Mouse (Mus musculus): Measurements from ENCODE around the gene Fbxo28. TPM values are rescaled to one million over a fixed set of nuclear protein-coding genes. Genes with fewer than 3 reads are reported as not detected.

Gene Fbxo28
- total RNA-seq, 2 experiments from 2014 or later: 21.0 to 22.1 TPM

- peak; percentile 15 for DNase-seq (ENCODE audit: low spot score)
Measured at GRCm38 (mm10) chr1:182289781-182290180, 51.6 kb downstream of the Fbxo28 start.

GRCm38 (mm10) chr1:182288601-182289000 lies 52.8 kb downstream of the Fbxo28 start:
- no peak for DNase-seq (ENCODE audit: low spot score)

GRCm38 (mm10) chr1:182287781-182288180 lies 53.6 kb downstream of the Fbxo28 start:
- no peak for DNase-seq (ENCODE audit: low spot score)

- no peak for DNase-seq (ENCODE audit: low spot score)
Measured at GRCm38 (mm10) chr1:182284795-182285194, 56.6 kb downstream of the Fbxo28 start.

GRCm38 (mm10) chr1:182283231-182283630 lies 58.2 kb downstream of the Fbxo28 start:
- peak; percentile 16 for DNase-seq (ENCODE audit: low spot score)

- DNase-seq (ENCODE audit: low spot score): peak; percentile 97
Measured at GRCm38 (mm10) chr1:182282091-182283075, 59.0 kb downstream of the Fbxo28 start, which contains the start of gene Degs1. Gene Degs1 (minus strand): TSS chr1:182282804.

GRCm38 (mm10) chr1:182281251-182281711 lies 60.1 kb downstream of the Fbxo28 start:
- no peak for DNase-seq (ENCODE audit: low spot score)

GRCm38 (mm10) chr1:182280577-182280976 lies 60.9 kb downstream of the Fbxo28 start:
- no peak for DNase-seq (ENCODE audit: low spot score)

GRCm38 (mm10) chr1:182280046-182280445 lies 61.4 kb downstream of the Fbxo28 start:
- no peak for DNase-seq (ENCODE audit: low spot score)

GRCm38 (mm10) chr1:182279436-182279835 lies 62.0 kb downstream of the Fbxo28 start:
- DNase-seq (ENCODE audit: low spot score): no peak

GRCm38 (mm10) chr1:182275109-182275508 lies 66.3 kb downstream of the Fbxo28 start:
- DNase-seq (ENCODE audit: low spot score): no peak

GRCm38 (mm10) chr1:182271632-182272031 lies 69.8 kb downstream of the Fbxo28 start:
- DNase-seq (ENCODE audit: low spot score): no peak

- DNase-seq (ENCODE audit: low spot score): no peak
Measured at GRCm38 (mm10) chr1:182271130-182271529, 70.3 kb downstream of the Fbxo28 start.

- no peak for DNase-seq (ENCODE audit: low spot score)
Measured at GRCm38 (mm10) chr1:182268317-182268716, 73.1 kb downstream of the Fbxo28 start.

GRCm38 (mm10) chr1:182266028-182266525 lies 75.4 kb downstream of the Fbxo28 start:
- DNase-seq (ENCODE audit: low spot score): no peak

Other genes with a start within 250 kb of the Fbxo28 start
- 10 to 100 TPM; 43.1 to 44.7 TPM for gene Srp9, start 216.9 kb downstream of the Fbxo28 start, total RNA-seq (2021)
- gene Vmn1r1, start 177.1 kb downstream of the Fbxo28 start, total RNA-seq (2021): not detected
- 10 to 100 TPM; 15.8 to 17.0 TPM for gene Degs1, start 58.8 kb downstream of the Fbxo28 start, total RNA-seq (2021)
- 10 to 100 TPM in 1 of 2 experiments, 1 to 10 TPM in 1; 9.1 to 10.7 TPM for gene Trp53bp2, start 67.5 kb upstream of the Fbxo28 start, total RNA-seq (2021)
- gene Capn2, start 176.0 kb upstream of the Fbxo28 start, total RNA-seq (2021): 10 to 100 TPM; 50.2 to 54.2 TPM
- not detected for gene Capn8, start 223.4 kb upstream of the Fbxo28 start, total RNA-seq (2021)

Measured in gastrocnemius, adult 18-20 months (tissue).